Mouse (Mus musculus) adrenal gland (tissue): Measurements from ENCODE around the gene Vmn1r107.
"Not testable (repeated sequence)": the region's sequence is repeated elsewhere in the genome, so short reads cannot be mapped to it uniquely, and the experiment has no call there.

Source experiments
- intact Hi-C: fragments of 180-260 bp; cut with DNase I; formaldehyde crosslinking; loops from one replicate; pipeline ENCODE4 v1.15.1; 2025
- long read RNA-seq, 2 experiments: library from polyadenylated mRNA; unstranded; transcript quantifications; one replicate each; pipeline ENCODE4 v2.0.0; 2020; ENCODE audit warnings: borderline replicate concordance in 1 of 2; ENCODE audit not compliant: insufficient replicate concordance in 1 of 2

Gene Vmn1r107
- long read RNA-seq, experiment 1, result 0 reads
- long read RNA-seq, experiment 2, result 0 reads

DNA sequence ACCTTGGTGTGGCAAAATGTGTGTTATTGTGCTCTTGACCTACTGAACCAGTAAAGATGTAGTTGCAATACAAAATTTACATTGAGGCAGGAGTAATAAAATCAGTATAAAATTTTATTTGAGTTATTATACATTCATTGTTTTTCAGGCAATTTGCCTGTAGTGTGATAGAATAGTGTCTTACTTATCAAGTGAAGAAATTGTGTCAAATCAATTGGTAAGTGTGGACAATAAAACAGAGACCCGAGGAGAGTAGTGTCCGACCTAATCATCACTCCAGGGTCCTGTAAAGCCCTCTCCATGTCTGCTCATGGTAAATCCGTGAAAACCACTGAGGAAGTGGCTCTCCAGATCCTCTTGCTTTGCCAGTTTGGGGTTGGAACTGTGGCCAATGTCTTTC is at the start of gene Vmn1r107:
Gene Vmn1r107, plus strand, starts transcription at position 301 of the 400 bp plus-strand sequence.
- intact Hi-C loops, result not testable (repeated sequence)

DNA sequence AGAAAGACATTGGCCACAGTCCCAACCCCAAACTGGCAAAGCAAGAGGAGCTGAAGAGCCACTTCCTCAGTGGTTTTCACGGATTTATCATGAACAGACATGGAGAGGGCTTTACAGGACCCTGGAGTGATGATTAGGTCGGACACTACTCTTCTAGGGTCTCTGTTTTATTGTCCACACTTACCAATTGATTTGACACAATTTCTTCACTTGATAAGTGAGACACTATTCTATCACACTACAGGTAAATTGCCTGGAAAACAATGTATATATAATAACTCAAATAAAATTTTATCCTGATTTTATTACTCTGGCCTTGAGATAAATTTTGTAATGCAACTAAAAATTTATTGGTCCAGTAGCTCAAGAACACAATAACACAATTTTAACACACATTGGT is 34.4 kb downstream of the Vmn1r107 start, which contains the start of gene Vmn1r111:
Gene Vmn1r111, minus strand, starts transcription at position 101 of the 400 bp plus-strand sequence.
- intact Hi-C loops, result not testable (repeated sequence)
